Comparison of ENCODE assay signal across 20 mouse cellular contexts in the genomic region with DNA sequence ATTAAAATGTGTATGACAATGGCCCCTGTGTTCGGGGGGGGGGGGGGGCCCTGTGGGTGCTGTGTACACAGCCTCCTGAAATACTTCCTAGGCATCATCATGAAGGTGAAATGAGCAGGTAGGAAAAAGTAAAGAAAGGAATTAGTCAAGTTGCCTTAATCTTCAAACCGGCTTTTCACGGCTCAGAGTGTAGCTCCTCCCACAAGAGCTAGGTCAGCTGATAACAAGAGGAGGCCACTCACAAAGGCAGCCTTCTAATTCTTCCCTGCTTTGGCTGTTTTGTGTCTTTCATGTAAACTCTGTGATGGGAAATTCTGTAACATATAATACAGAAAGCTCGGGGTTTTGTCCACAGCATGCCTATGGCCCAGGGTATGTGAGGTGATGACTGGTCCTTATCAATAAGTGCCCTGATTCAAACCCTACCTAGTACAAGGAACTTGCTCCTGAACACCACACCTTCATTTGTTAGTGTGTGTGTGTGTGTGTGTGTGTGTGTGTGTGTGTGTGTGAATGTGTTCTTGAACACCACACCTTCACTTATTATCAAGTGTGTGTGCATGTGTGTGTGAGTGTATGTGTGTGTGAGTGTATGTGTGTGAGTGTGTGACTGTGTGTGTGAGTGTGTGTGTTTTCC. TPM values are rescaled to one million over a fixed set of nuclear protein-coding genes. Genes with fewer than 3 reads are reported as not detected.
DNase-seq lines count a peak whose midpoint lies in the region; ATAC-seq lines count a peak whose summit lies in the region.
"Had no signal": no experiment of that assay in that cellular context is flagged by ENCODE, and none has a peak within 500 bp of the region (broad histone marks: within the 10 kb centered on the region; RNA-seq: fewer than 3 reads in every experiment).

No protein-coding gene starts in this region.

- H3K36me3 ChIP-seq in lung, embryonic 15.5 days: no peaks in the 10 kb centered on the region
- no peaks in the 10 kb centered on the region for H3K36me3 ChIP-seq in stomach, embryonic 15.5 days
- H3K36me3 ChIP-seq in forebrain, embryonic 15.5 days: no peaks in the 10 kb centered on the region
- H3K36me3 ChIP-seq: limb, embryonic 12.5 days; liver, embryonic 13.5 days; midbrain, embryonic 12.5 days had no signal

- no peaks in the 10 kb centered on the region for H3K9me3 ChIP-seq in lung, embryonic 15.5 days
- H3K9me3 ChIP-seq in stomach, embryonic 15.5 days: no peaks in the 10 kb centered on the region
- no peaks in the 10 kb centered on the region for H3K9me3 ChIP-seq in forebrain, embryonic 15.5 days
- H3K9me3 ChIP-seq: limb, embryonic 12.5 days; liver, embryonic 13.5 days; midbrain, embryonic 12.5 days had no signal

- intact Hi-C loops in gastrocnemius, postnatal 36 days (cut with DNase I): no loop called here

- no peak overlapping the region for H3K4me3 ChIP-seq in lung, embryonic 15.5 days
- H3K4me3 ChIP-seq in stomach, embryonic 15.5 days (replicated peaks): no peak overlapping the region
- no peak overlapping the region for H3K4me3 ChIP-seq in forebrain, embryonic 15.5 days
- H3K4me3 ChIP-seq: limb, embryonic 12.5 days; liver, embryonic 13.5 days; midbrain, embryonic 12.5 days; myocyte had no signal

- no peaks in the 10 kb centered on the region for H3K27me3 ChIP-seq in lung, embryonic 15.5 days
- H3K27me3 ChIP-seq in stomach, embryonic 15.5 days (replicated peaks): 0 out of 2 replicates have a peak, but pooled peaks cover 3% of the 10 kb centered on the region
- no peaks in the 10 kb centered on the region for H3K27me3 ChIP-seq in forebrain, embryonic 15.5 days
- H3K27me3 ChIP-seq: liver, embryonic 13.5 days; midbrain, embryonic 12.5 days had no signal

- H3K9ac ChIP-seq in lung, embryonic 15.5 days: no peak overlapping the region
- H3K9ac ChIP-seq in stomach, embryonic 15.5 days: no peak overlapping the region
- H3K9ac ChIP-seq in forebrain, embryonic 15.5 days (replicated peaks): no peak overlapping the region
- H3K9ac ChIP-seq: hindbrain, embryonic 14.5 days; limb, embryonic 12.5 days; liver, embryonic 13.5 days; midbrain, embryonic 12.5 days had no signal

- WGBS in lung, embryonic 15.5 days: 25% methylated on average over 4 of the region's 4 CpGs
- WGBS in stomach, embryonic 15.5 days: 32% methylated on average over 4 of the region's 4 CpGs
- 38% methylated on average over 4 of the region's 4 CpGs for WGBS in forebrain, embryonic 15.5 days

- DNase-seq in lung, postnatal 10 days: no peak
- DNase-seq in CD4-positive helper T cell, adult 2 months (ENCODE audit: low read depth, low spot score): peak; percentile 62
- DNase-seq in gastrocnemius, postnatal 36 days: no peak
- DNase-seq: adrenal gland, adult 2 months; cerebellum, postnatal 10 days; kidney, adult 9 months; liver, embryonic 13.5 days; retina, postnatal 1 day; thymus, postnatal 36 days had no signal

- H3K27ac ChIP-seq in lung, embryonic 15.5 days: peak overlapping the region; percentile 59
- peak overlapping the region; percentile 69 for H3K27ac ChIP-seq in stomach, embryonic 15.5 days
- H3K27ac ChIP-seq in forebrain, embryonic 15.5 days (replicated peaks): no peak overlapping the region
- H3K27ac ChIP-seq: hindbrain, embryonic 14.5 days; limb, embryonic 12.5 days; liver, embryonic 13.5 days; macrophage; midbrain, embryonic 12.5 days had no signal

- H3K4me2 ChIP-seq in lung, embryonic 15.5 days: no peak overlapping the region
- no peak overlapping the region for H3K4me2 ChIP-seq in stomach, embryonic 15.5 days
- H3K4me2 ChIP-seq in forebrain, embryonic 15.5 days (replicated peaks): no peak overlapping the region
- H3K4me2 ChIP-seq: heart, embryonic 11.5 days; hindbrain, embryonic 14.5 days; limb, embryonic 12.5 days; liver, embryonic 13.5 days; midbrain, embryonic 12.5 days had no signal

- peaks cover 8% of the 10 kb centered on the region; the same call in 1 of the 2 replicates for H3K4me1 ChIP-seq in lung, embryonic 15.5 days
- no peaks in the 10 kb centered on the region; the same call in 1 of the 2 replicates for H3K4me1 ChIP-seq in stomach, embryonic 15.5 days
- H3K4me1 ChIP-seq in forebrain, embryonic 15.5 days: no peaks in the 10 kb centered on the region
- H3K4me1 ChIP-seq: liver, embryonic 13.5 days; midbrain, embryonic 12.5 days had no signal

- peak; percentile 40; the same call in 1 of the 2 replicates for ATAC-seq in lung, embryonic 15.5 days (ENCODE audit: borderline replicate concordance, extremely low read depth, low FRiP score, low TSS enrichment)
- peak; percentile 55 for ATAC-seq in inflammation-experienced regulatory T-cells, adult 6 months
- ATAC-seq in stomach, embryonic 15.5 days (ENCODE audit: insufficient read depth, low FRiP score, low read depth): peak; percentile 70
- no peak for ATAC-seq in forebrain, embryonic 15.5 days (replicated peaks)

RNA-seq across cellular contexts. Expression of a gene that starts 7.1 kb away (rescaled TPM):
- 0.98 and 1.8 TPM in 2 replicates for polyA plus RNA-seq in lung, embryonic 15.5 days (2015; fragmentation: Nextera tagmentation; extraction: Ambion mirVana)
- 10 to 100 TPM; 48.9 to 73.3 (median 64.2) TPM for polyA plus RNA-seq in inflammation-experienced regulatory T-cells, adult 6 months (2017; shearing (Covaris generic))
- polyA plus RNA-seq in stomach, embryonic 15.5 days (2015; fragmentation: Nextera tagmentation; extraction: Ambion mirVana): 1.3 and 1.5 TPM in 2 replicates
- total RNA-seq in gastrocnemius, postnatal 36 days (2021): 1 to 10 TPM in 1 of 2 experiments, not detected in 1; 1.2 TPM
- polyA plus RNA-seq in forebrain, embryonic 15.5 days (2015; fragmentation: Nextera tagmentation; extraction: Ambion mirVana): 3.8 and 4.3 TPM in 2 replicates
- total RNA-seq: MEL had no signal
- polyA plus RNA-seq: myocyte had no signal
